Mouse (Mus musculus) ovary, postnatal 36 days (tissue): ENCODE results near the gene Rhobtb3.

ENCODE experiments used
- DNase-seq: peaks from one replicate; pipeline ENCODE4 v3.0.0; 2022; ENCODE audit warnings: low spot score, mixed read lengths

The Rhobtb3 gene

DNA sequence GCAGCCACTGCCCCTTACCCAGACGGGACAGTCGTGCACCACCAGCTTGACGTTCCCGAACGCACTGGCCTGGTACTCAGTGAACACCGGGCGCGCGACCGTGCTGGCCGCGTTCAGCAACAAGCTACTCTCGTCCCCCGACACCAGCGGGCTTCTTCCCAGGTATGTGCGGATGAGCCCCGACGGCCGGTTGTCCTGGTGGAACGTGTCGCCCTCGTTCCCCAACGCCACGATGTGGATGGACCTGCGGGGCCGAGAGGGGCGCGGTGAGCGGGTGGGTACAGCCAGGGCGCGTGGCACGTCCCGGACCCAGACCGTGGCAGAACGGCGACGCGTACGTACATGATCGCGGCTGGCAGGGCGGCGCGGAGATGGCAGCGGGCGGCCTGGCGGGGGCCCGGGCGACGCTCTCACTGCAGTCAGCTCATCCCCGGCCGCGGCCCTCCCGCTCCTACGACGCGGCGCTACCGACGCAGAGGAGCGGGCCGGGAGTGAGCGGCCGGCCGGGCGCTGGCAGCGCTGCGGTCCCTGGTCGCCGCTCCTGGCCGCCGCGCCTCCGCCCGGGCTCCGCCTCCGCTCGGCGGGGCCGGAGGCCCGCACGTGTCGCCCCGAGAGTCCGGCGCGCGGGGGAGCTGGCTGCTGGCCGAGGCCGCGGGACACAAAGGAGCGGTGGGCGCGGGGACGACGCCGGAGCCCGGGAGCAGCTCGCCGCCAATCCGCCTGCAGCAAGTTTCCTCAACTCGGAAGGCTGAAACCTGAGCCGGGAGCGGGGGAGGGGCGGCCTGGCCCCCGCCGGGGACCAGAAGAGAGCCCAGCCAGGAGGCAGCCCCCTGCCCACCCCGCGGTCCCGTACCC is at the start of gene Rhobtb3:
TSS of gene Rhobtb3 (minus strand) at position 737 of the 855 bp plus-strand sequence.
- DNase-seq, result peak; percentile 86

DNA sequence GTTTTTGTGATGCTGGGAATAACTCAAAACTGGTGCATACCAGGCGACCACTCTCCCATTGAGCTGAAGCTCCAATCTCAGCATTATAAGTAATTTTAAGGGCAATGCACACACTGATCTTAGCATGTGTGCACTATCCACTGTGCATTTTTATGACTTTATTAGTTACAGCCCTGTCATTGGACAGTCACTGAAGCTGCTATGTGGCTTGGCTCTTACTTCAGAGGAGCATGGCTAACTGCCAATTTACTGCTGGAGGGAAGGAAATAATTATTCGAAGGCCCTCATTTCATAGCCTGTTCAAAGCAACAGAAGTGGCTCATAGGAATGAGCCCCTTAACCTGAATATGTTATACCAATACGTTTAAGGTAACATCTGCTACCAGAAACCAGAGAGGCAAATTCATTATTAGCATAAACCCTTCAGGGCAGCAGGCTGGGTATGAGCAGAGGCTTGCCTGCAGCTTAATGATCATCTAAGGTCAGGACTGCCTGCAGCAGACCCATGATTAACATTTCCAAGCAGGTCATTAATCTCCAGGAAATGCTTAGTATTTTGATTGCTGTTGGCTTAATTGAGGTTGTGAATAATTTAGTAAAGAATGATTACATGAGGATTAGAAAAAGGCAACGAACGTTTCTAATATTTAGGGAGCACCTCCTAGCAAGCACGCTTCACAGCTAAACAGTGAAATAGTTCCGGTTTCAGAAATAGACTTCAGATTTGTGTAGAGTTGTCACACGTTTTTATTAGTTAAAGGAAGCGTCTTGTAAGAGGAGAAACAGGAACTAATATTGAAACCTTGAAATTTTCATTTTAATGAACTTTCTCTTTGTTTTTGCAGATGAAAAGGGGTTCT is 48.7 kb upstream of the Rhobtb3 start:
- no peak for DNase-seq

DNA sequence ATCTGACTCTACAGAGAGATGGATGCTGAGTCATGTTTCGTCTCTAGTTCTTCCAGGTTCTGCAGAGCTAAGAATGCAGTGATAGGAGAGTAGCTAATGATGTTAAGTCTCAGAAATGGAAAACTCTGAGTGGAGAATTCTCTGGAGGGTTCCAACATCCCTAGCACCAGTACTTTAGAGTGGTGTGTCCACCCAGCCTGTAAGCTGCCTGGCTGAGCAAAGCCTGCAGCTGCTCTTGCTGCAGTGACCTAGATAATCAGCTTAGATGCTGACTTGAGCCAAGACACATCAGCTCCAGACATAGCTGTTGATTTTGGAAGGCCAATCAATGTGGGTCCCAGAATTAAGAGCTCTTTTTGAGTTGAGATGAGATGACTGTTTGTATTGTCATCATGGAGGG is 44.4 kb upstream of the Rhobtb3 start:
- no peak for DNase-seq

DNA sequence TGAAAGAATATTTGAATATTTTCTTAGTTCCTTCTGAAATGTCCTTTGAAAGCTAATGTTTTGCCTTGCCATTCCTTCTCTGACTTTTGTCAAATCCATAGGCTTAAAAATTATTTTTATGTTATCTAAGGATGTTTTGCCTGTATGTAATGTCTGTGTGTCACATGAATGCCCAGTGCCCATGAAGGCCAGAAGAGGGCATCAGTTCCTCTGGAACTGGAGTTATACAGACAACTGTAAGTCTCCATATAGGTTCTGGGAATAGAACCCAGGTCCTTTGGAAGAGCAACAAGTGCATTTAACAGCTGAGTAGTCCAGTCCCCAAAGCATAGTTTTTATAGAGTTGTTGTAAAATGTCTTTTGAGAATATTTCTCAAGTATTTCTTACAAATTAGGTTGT is 38.2 kb upstream of the Rhobtb3 start:
- no peak for DNase-seq

DNA sequence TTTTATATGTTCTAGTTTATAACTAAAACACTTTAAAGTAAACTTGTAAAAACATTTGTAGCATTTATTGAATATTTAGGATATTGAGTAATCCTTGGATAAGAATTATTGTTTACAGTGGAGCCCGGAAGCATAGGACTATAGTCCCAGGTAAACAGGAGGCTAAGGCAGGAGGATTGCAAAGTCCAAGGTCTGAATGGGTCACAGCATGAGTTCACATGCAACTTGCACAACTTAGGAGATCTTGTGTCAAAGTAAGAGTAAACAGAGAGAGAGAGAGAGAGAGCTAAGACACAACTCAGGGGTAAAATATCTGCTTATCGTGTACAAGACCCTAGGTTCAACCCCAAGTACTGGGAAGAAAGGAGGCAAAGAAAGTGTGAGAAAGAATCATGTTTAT is 32.9 kb upstream of the Rhobtb3 start:
- no peak for DNase-seq

DNA sequence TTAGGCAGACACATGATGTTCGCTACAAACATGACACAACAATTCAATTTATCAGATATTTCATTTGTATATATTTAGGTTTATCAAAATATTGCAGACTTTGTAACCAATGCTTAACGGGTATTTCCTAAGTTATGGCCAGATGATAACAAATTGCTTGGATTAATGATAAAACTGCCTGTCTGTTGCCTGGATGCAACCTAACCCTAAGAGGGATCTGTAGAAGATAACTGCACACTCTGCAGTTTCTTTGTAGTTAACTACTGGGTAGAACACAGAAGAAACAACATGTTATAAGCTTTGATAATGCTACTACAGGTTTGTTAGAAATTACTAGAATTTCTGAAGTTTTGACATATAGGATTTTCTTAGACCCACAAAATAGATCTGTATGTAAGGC is 32.5 kb upstream of the Rhobtb3 start:
- DNase-seq, result no peak

DNA sequence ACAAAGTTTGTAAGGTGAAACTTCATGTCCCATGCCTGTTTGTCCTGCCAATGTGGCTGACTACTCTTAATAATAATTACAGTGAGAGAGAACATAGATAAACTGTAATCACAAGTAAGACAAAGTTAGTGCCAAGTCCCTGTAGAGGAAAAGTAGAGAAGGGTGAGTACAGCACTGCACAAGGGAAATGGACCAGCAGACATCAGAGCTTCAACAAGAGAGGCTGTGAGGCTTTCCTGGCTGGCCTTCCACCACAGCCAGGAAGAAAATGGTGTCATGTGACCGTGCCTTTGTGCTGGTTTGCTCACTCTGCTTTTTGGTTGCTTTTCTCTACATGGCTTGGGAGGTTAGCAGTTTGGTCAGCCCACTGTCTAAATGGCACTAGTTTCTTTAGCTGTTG is 31.9 kb upstream of the Rhobtb3 start:
- DNase-seq, result no peak

DNA sequence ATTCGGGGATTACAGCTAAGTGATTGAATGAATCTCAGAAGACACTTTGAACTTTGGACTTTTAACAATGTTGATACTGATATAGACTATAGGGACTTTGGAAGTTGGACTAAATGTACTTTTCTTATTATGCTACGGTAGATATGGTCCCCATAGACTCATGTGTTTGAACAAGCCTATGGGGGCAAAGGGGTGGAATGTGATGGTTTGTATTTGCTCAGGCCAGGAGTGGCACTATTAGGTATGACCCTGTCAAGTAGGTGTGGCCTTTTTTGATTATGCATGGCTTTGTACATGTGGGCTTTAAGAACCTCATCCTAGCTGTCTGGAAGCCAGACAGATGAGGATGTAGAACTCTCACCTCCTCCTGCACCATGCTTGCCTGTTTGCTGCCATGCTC is 30.8 kb upstream of the Rhobtb3 start:
- no peak for DNase-seq

DNA sequence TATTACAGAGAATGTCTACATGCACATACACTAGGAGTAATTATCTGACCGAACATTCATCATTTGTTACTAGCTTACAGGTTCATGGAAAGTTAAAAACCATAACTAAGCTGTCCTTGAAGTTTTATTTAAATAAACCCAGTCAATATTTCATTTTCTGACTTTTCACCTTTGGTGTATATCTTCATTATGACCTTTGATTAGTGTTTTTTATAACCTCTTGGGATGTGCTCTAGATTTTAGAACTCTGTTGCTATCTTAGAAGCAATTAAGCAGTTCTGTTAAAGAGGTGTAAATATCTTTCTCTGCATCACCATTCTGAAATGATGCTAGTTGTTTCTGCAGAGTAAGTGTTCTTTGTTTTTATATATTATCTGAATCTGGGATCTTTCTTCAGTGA is 23.1 kb upstream of the Rhobtb3 start, which contains the start of gene Spata9:
TSS of gene Spata9 (plus strand) at position 301 of the 400 bp plus-strand sequence.
- no peak for DNase-seq

DNA sequence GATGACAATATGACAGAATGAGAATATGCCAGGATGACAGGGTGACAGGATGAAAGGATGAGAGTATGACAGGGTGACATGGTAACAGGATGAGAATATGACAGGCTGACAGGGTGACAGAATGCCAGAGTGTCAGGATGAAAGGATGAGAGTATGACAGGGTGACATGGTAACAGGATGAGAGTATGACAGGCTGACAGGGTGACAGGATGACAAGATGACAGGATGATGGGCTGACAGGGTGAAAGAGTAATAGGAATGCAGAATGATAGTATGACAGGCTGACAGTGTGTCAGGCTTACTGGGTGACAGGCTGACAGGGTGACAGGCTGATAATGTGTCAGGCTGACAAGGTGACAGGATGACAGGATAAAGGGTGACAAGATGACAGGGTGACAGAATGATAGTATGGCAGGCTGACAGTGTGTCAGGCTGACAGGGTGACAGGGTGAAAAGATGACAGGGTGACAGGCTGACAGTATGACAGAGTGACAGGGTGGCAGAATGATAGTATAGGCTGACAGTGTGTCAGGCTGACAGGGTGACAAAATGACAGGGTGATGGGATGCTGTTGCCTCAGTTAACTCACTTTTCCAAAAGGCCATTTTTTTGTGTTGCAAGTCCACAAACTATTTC is 11.8 kb upstream of the Rhobtb3 start:
- no peak for DNase-seq

DNA sequence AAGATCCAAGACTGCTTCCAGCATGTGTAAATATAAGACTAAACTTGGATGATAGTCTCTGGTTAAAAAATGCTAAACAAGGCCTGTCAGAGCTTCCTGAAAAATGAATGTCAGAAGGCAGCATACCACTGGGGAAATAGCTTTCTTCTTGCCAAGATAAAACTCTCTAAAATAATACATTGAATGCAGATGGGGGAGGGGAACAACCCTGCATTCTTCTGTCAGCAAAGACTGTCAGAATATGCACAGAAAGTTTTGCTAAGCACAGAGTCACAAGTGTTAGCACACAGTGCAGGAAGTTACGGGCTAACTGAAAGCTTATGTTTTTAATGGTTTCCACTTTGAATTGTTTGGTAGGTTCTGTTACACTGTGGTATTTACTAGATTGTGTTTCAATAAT is 6.6 kb upstream of the Rhobtb3 start:
- DNase-seq, result no peak

DNA sequence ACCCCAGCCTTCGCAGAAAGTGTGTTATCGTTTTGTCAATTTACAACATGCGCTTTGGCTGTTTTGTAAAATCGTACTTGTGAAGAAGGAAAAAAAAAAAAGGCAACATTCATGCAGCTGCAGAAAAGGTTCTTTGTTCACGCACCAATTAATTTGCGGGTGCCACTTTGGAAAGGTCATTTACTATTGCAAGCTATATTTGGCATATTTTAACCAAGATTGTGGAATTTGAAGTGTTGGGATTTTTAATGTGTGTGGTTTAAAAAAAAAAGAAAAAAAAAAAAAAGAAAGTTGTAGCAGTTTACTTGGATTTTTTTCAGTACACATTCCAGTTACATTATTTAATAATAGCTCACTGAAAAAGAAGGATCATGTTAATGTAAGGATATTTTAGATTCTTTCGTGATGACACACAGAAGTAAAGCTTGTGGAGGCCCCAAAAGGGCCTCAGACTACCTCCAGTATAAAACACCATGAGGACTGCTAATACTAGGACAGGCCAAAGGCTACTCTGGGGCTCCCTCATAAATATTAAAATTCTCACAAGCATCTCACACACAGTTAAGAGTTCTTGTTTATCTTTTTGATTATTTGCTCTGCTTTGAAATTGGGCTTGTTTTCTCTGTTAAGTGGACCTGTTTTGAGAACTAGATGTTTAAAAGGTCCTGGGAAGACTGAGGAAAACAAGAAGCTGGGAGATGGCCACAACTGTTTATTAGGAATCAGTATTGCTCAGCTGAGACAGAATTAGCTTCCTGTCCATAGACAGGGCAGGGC is 507 bp upstream of the Rhobtb3 start:
- no peak for DNase-seq

DNA sequence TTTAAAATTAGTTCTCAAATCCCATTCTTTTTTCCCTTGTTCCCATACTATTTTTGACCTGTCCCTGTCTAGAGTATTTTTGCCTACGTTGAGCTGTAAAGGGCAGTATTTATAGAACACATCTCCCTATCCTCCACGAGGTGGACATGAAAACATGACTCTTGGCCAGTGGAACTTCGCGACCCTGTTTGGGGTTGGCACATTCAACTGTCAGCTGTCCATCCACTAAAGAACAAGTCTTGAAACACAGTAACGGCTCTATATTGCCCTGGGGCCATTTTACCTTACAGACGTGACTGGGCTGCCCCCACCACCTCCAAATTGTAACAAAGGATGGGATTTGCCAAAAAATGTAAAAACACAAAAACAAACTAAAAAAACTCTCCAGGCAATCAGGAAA is 994 bp downstream of the Rhobtb3 start:
- no peak for DNase-seq

DNA sequence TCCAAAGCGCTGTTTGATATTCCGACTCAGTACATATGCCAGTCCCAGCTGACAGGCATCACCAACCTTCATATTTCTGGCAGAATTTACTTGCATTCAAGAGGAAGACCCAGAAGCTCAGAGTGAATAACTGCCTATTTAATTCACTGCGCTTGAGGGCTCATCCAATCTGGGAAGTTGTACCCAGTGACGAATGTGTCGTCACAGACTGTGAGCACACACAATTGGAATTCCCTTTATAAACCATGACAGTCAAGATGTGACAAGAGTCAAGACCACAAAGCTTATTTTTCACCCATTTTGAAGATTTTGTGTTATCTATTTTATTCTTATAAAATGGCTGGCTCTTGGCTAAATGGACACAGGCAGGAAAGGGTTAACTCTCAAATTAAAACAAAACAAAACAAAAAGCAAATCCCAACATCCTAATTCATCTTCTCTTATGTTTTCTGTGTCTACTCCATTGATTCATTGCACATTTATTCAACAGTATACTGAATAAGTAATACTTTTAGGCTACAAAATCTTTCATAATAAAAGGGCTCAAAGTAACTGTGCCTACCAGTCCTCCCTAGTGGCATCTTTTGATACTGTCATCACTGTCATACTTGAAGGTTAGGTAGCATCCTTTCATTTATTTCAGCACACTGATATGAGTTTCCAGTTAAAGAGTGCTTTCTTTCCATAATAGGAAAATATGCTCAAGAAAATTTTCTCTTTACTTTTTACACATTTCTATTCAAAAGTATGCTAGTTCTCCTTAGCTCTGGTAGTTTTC is 2.0 kb downstream of the Rhobtb3 start:
- no peak for DNase-seq

DNA sequence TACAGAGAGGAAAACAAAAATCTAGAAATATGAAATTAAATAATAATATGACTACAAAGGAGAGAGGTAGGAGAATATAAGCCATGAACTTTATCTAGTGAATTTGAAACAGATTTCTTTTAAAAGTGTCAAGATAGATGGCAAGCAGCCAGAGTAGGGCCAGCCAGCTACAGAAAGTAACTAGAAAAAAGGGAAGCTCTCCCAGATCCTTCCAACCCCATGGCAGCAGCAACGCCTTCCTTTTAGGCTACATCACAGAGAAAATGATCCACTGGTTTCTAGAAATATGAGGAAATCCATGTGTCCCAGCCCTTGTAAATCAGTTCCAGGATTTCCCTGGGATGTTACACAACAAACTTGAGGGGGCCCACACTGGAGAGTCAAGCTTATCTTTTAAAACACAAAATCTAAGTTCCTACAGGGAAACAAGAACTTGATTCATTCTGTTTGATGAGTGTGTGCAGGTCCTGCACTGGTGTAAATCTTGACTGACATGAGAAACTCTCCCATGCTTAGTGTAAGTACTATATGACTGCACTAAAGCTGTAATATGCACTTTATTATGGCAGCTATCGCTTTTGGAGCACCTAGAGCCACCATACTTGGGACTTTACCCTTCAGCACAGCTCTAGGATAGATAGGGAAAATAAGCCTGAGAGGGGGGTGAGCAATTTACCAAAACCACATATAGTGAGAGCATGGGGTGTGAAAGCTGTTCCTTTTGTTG is 2.8 kb downstream of the Rhobtb3 start:
- no peak for DNase-seq

DNA sequence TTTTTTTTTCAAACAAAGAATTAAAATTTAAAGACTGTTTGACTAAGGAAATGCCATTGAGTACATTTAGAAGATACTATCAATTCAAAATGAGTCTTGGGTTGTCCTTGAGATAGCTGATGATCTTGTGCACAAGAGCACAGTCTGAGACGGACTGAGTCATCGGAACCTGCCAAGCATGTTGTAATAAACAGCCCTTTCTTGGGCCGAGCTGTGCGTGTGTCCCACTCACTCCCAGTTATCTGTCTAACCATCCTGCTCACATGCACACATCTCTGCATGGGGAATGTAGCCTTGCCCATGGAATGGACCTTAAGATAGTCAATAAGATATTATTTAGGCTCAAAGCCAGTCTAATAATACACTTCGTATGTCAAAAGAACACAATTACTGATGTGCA is 4.9 kb downstream of the Rhobtb3 start:
- no peak for DNase-seq

DNA sequence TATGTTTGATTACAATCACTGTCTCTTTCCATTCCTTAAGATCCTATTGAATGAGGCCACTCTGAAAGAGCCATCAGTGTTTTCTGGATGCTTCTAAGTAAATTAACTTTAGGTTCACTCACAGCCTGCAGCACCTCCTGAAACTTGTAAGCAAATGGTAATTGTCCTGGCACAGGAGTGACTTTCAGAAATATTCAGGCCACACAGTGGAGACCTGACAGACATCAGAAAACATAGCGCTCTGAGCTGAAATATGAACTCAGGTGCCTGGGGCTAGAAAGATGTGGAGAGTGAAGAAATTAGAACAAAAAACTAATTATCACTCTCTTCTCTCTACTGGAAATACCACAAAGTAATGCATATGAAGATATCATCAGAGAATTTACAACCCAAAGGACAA is 10.4 kb downstream of the Rhobtb3 start:
- DNase-seq, result no peak

DNA sequence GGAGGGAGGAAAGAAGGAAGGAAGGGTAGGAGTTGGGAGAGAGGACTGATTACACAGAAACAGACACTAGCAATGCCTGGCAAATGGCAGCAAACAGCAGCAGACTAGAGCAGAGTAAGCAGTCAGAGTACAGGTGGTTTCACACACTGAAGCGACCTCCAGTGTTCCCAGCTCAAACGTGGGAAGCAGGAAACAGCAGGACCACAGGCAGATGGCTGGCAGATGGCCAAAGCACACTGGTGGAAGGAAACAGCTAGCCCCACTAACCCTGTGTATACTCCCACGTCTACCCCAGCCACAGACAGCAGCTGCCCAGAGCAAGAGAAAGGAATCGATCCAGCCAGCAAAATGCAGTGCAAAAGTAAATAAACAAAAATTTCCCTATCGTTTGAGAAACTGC is 12.7 kb downstream of the Rhobtb3 start:
- DNase-seq, result peak; percentile 34

DNA sequence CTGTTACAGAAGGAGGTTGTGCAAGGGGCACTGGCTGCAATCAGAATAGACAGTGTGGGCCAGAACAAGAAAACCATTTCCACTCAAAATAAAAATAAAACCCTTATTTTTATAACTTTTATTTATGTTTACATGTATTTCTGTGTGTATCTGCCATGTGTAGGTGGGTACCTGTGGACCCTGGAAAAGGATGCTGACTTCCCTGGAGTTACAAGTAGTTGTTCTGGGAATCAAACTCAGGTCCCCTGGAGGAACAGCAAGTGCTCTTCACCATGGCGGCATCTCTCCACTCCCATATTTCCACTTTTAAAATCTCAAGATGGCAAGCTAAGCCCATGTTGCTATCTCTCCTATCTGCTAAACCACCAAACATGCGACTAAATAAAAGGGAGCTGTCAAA is 13.1 kb downstream of the Rhobtb3 start:
- no peak for DNase-seq

DNA sequence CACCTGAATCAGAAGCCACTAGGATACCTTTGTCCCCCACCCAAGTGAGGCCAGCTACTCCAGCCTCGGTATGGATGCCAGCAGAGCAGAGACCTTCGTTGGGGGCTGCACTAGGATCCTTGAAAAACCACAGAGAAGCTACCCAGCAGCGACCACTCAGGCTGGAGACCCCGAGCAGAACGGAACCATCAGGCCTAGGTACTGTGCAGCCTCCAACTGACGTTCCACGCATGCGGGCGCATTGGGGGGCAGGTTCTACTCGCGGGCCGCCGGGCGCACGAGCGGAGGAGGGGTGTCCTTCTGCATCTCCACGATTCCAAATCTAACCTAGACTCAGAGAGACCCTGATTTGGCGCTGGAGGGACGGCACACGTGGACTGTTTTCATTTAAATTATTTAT is 13.7 kb downstream of the Rhobtb3 start:
- no peak for DNase-seq
